Mouse (Mus musculus) thymus, adult 2 months (tissue): Measurements from ENCODE around the gene Cntn3.

Experiments
- CTCF ChIP-seq: fragments of 200-500 bp; IDR thresholded peaks from 2 replicates; pipeline ENCODE4 v1.5.1; 2012; ENCODE audit warnings: mild to moderate bottlenecking, control low read depth, low read length, moderate library complexity, borderline replicate concordance; ENCODE audit not compliant: control insufficient read depth, poor library complexity, insufficient read depth; ENCODE audit errors: extremely low read depth
- POLR2A ChIP-seq: fragments of 200-500 bp; IDR thresholded peaks from 2 replicates; pipeline ENCODE4 v1.6.1; 2012; ENCODE audit warnings: mild to moderate bottlenecking, low read length, control low read depth, moderate library complexity; ENCODE audit not compliant: control insufficient read depth, poor library complexity, insufficient read depth; ENCODE audit errors: extremely low read depth

GRCm38 (mm10) chr6:102421781-102422180, 151.1 kb downstream of the Cntn3 start:
- TF ChIP-seq CTCF (no peak), POLR2A (no peak)
